Mouse (Mus musculus): Measurements from ENCODE around the gene Nmnat2.

Gene Nmnat2

DNA sequence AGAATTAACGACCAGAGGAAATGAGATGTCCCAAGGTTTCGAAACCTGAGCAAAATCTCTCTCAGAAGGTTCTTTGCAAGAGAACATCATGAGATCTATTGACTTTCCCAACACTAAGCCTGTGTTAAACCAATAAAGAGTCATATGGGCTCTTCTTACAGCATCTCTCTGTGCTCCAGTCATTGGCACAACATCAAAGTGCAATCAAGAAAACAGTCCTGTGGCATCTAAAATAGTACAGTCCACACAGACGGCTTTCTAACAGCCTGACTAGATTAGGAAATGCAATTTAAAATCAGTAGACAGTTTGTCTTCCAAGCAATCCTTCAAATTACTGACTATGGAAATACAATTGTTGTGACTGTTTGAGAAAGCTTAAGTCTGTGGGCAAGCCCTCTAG, 32.2 kb downstream of the Nmnat2 start:
- no peak for DNase-seq (ENCODE audit: low spot score)

DNA sequence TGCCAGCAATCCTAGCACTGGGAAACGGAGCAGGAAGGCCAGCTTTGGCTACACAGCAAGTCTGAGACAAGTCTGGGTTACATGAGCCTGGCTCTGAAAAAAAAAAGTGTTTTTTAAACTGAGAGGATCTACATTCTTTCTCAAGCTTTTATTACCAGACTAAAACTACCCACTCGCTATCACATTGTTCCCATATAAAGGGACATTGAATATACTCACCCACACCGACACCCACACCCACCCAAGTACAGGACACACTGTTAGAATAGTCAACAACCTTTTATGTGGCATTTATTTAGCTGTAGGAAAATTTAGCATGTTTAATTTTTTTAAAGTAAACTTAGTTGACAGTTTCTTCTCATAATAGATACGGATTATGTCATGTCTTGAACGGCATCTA, 35.3 kb downstream of the Nmnat2 start:
- no peak for DNase-seq (ENCODE audit: low spot score)

GRCm38 (mm10) chr1:152992271-152993134, 37.7 kb downstream of the Nmnat2 start:
- DNase-seq (ENCODE audit: low spot score), result no peak

DNA sequence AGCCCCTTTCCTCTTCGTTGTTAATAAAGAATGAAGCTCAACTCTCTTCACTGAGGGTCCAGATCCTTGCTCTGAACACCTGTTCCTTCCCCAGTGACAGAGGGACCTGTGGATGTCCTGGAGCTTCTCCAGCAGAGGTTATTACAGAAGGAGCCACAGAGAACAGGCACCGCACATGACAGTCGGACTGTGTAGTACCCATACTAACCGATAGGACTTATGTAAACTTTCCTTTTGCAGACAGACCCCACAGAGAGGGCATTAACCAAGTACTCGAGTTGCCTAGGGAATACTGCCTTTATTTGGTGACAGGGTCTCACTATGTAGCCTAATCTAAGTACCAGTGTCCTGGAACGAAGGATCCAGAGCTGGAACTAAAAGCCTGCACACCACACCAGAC, 39.0 kb downstream of the Nmnat2 start:
- no peak for DNase-seq (ENCODE audit: low spot score)

- DNase-seq (ENCODE audit: low spot score), result no peak
These were observed 45.2 kb downstream of the Nmnat2 start for GRCm38 (mm10) chr1:152999983-153000382.

DNA sequence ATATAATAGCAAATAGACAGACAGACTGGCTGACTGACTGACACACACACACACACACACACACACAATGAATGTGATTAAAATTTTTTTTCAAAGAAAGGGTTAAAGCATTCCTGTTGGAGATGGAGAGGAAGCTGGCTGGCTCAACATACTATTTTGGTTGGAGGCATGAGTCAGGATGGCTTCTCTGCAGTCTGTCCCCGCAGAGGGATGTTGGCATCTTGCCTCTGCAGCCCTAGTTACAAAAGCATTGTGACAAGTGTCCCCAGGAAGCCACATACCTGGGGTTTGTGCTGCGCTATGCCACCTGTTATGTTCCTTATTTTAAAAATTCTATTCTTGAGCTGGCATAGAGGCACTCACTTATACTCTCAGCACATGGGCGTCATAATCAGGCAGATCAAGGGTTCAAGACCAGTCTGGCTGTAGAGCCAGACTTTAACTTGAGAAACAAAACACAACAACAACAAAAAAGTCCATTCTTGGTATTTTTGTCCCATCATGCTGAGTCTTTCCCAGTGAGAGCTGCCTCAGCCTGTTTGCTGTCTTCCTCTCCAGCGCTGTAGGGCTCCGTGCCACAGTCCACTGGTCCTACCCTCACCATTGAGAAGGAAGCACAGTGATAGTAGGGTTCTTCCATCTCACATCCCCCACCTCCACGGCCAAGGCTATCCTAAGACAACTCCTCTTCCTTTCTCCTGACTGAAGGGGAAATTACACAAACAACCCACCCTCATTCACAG, 45.9 kb downstream of the Nmnat2 start:
- DNase-seq (ENCODE audit: low spot score), result no peak

GRCm38 (mm10) chr1:153002295-153003050, 47.7 kb downstream of the Nmnat2 start:
- no peak for DNase-seq (ENCODE audit: low spot score)

DNA sequence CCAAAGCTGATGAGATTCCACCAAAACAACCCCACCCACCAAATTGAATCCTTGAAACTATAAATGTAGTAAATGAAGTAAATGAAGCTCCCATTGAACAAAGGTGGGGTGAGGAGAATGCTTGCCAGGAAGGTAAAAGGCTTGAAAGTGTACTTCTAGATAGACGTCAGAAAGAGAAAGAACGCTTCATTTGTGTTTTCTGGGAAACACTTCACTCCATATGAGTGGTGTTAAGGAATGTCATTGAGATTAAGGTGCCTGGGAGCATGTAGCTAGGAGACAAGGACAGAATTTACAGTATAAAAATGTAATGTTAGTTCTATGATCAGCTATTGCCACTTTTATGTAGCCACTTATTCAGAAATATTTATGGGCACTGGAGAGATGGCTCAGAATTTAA, 49.7 kb downstream of the Nmnat2 start:
- DNase-seq (ENCODE audit: low spot score), result no peak

DNA sequence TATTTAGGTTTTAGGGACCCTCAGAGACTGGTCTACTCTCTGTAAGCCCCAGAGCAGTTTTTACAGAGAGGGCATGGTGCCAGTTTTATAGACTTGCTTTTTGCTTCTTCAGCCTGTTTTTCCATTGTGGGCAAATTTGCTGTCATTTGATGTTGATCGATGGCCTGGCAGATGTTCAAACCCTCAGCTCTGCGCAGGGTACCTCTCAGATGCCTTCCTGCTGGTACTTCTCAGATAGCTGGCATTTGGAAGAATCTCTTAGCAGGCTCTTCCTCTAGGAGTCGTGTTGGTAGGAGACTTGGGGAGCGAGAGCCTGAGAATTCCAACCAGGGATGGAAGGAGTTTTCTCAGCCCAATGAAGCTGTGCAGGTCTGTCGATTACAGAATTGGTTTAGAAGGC, 51.3 kb downstream of the Nmnat2 start:
- DNase-seq (ENCODE audit: low spot score), result no peak

DNA sequence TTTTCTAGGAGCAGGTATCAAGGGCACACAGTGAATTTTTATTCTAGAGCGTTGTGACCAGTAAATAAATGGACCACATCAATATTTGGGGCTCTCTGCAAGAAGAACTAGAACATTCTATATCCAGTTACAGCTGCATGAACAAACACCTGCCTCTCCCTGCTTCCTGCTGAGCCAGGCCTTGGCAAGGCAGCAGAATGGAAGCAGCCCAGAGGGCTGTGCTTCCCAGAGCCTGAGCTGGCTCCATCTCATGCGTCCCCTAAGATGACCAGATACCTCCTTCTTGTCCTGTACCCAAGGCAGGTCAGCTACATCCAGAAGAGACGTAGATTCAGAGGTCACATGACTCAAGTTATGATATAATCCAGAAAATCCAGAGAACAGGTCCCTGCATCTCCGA, 52.0 kb downstream of the Nmnat2 start:
- DNase-seq (ENCODE audit: low spot score), result no peak

- DNase-seq (ENCODE audit: low spot score), result no peak
These were observed 52.5 kb downstream of the Nmnat2 start for GRCm38 (mm10) chr1:153007292-153007691.

DNA sequence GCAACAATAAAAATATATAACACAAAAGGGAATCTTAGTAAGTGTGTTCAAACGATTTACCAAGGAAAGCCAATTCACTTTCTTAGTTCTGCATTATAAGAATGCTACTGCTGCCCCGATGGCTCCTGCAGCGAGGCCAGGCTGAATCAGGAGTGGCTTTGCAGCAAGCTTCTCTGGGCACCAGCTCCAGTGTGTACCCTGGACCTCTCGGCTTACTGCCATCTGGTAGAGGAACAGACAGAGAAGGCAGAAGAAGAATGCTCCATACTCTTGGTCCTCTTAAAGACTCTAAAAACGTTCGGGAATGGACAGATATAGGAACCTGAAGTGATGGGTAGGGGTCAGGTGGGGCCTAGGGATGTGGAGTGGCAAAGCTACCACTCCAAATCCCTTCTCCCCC, 53.0 kb downstream of the Nmnat2 start:
- DNase-seq (ENCODE audit: low spot score), result no peak

DNA sequence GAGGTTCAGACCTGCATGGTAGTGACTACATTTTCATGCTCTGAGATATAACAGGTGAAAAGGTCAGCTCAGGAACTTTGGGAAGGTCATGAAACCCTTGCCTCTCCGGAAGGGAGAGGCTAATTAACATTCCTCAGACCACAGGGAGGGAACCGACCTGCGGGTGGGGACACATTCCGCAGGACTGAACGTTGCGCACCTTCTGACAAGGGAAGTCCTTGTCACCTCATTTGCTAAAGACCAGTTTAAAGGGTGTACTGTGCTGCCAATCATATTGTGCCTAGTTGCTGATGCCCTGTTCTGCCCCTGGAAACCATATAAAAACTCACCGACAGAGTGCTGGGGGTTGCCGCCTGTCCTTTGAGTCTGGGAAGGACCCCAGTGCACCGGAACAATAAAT, 54.5 kb downstream of the Nmnat2 start:
- no peak for DNase-seq (ENCODE audit: low spot score)

GRCm38 (mm10) chr1:153010353-153011351, 55.9 kb downstream of the Nmnat2 start:
- DNase-seq (ENCODE audit: low spot score), result no peak

GRCm38 (mm10) chr1:153011544-153011943, 56.8 kb downstream of the Nmnat2 start:
- no peak for DNase-seq (ENCODE audit: low spot score)

DNA sequence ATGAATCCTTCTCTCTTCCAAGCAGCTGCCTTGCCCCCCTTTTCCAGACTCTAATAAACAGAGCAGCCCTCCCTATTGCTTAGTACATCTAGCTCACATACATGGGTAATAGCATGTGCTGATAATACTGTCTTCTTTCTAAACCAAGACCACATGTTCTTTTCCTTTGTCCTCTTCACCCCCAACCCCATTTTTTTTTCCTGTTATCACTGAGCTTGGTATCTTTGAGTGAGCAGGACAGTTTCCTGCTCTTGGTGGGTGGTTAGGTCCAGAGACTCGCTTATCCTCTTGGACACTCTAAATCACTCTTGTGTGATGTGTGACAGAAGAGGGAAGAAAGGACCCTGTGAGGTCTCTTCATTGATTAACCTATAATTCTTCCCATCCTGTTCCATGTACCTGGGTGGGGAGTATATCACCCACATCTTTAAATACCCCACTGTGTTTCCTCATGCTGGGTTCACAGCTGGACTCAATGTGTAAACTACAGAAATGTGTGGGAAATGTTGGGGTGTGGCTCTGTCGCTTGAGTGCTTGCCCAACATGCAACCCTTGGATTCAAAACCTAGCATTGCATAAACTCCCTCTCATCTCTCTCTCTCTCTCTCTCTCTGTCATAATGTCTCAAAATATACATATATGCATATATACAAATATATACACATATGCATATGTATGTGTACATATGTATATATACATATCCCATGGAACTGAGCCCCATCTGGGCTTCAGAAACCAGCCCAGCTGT, 58.9 kb downstream of the Nmnat2 start:
- DNase-seq (ENCODE audit: low spot score), result no peak

DNA sequence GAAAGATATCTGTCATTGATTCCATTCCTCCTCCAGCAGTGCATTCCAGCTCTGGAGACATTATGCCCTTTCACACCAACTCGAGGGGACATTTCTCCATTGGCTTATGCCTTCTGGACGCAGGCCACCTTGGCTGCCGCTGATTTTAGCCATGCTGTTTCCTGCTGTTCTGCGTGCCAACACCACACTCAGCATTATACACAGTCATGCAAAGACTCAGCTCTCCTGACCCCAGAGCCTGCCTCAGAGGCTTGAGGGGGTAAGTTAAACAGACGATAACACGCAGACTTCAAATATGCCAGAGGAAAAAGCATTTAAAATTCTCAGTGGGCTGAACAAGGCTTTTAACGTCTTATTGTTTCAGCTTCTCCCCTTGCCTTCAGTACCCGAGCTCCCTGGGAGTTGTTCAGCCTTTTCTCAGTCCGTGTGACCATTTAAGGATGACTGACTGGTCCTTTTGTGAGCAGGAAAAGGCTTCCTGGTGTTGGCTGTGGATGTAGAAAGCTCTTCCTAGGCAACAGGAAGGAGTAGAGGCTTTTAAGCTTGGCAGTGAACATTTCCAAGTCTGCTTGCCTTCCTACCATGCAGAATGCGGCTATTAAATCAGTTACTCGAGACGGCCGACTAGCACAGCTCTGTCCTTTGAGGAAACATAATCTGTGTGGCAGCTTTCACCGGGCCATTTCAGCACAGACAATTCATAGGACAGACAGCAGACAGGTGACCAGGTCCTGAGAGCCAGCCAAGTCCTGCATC, 59.8 kb downstream of the Nmnat2 start:
- DNase-seq (ENCODE audit: low spot score), result peak; percentile 34

GRCm38 (mm10) chr1:153016465-153017163, 61.8 kb downstream of the Nmnat2 start:
- no peak for DNase-seq (ENCODE audit: low spot score)

- DNase-seq (ENCODE audit: low spot score), result no peak
These were observed 64.3 kb downstream of the Nmnat2 start for GRCm38 (mm10) chr1:153019128-153019527.
